Mouse (Mus musculus) hindbrain, postnatal 0 days (tissue): ENCODE data around the gene Gm20388. TPM values are rescaled to one million over a fixed set of nuclear protein-coding genes. Genes with fewer than 3 reads are reported as not detected.
A peak's percentile ranks its signal among the peaks of the same experiment; 100 is the strongest.

Source experiments
- ATAC-seq: fragments of 200-750 bp; cut with Nextera tagmentation; 2 replicates; pipeline ENCODE4 v1.8.0; 2017; ENCODE audit warnings: mild to moderate bottlenecking, moderate TSS enrichment, moderate library complexity
- DNase-seq: peaks from one replicate; pipeline ENCODE4 v3.0.0-alpha.2; 2015; ENCODE audit warnings: low spot score
- H3K27ac ChIP-seq: fragments of 300-500 bp; sonication (generic); 2 replicates; pipeline ENCODE4 v1.5.1; 2014; ENCODE audit warnings: mild to moderate bottlenecking
- H3K27me3 ChIP-seq: fragments of 300-500 bp; sonication (generic); 2 replicates; pipeline ENCODE4 v1.6.1; 2014; ENCODE audit warnings: low read length, mixed read lengths; ENCODE audit not compliant: insufficient read depth
- H3K36me3 ChIP-seq: fragments of 300-500 bp; sonication (generic); 2 replicates; pipeline ENCODE4 v1.6.1; 2014; ENCODE audit warnings: low read length, mixed read lengths; ENCODE audit not compliant: insufficient read depth
- H3K4me1 ChIP-seq: fragments of 300-500 bp; sonication (generic); 2 replicates; pipeline ENCODE4 v1.6.1; 2014; ENCODE audit warnings: antibody characterized with exemption, low read length, mixed read lengths; ENCODE audit not compliant: insufficient read depth
- H3K4me2 ChIP-seq: fragments of 300-500 bp; sonication (generic); 2 replicates; pipeline ENCODE4 v1.6.1; 2014; ENCODE audit warnings: low read depth, mild to moderate bottlenecking, low read length, moderate library complexity, mixed read lengths
- H3K4me3 ChIP-seq: fragments of 300-500 bp; sonication (generic); 2 replicates; pipeline ENCODE4 v1.5.1; 2014; ENCODE audit warnings: low read length
- H3K9ac ChIP-seq: fragments of 300-500 bp; sonication (generic); replicated peaks from 2 replicates; pipeline ENCODE4 v1.6.1; 2014; ENCODE audit warnings: mild to moderate bottlenecking, low read length, moderate library complexity, mixed read lengths
- H3K9me3 ChIP-seq: fragments of 300-500 bp; sonication (generic); 2 replicates; pipeline ENCODE4 v1.6.1; 2016; ENCODE audit warnings: low read length, mixed read lengths
- CTCF ChIP-seq: IDR thresholded peaks from 2 replicates; pipeline ENCODE4 v1.5.1; 2016; ENCODE audit warnings: antibody characterized with exemption, control low read depth, low read depth
- WGBS: fragments of 180-500 bp; shearing (Covaris S2); extraction: QIAGEN DNeasy Blood & Tissue Kit; methylation state at CpG from one replicate; pipeline ENCODE4 v1.1.7; 2014; 5-methylcytosine and 5-hydroxymethylcytosine counted together
- polyA plus RNA-seq: library from polyadenylated mRNA; unstranded; fragments of >200 nt; fragmentation: Nextera tagmentation; extraction: Ambion mirVana; gene quantifications from 2 replicates; pipeline ENCODE4 v1.2.1, GENCODE M21; 2015
- total RNA-seq: library from RNA; depleted of rRNA; stranded (reverse); fragments of >200 nt; gene quantifications from 2 replicates; pipeline ENCODE4 v1.2.3, GENCODE M21; 2014

Gm20388 gene
- total and polyA plus RNA-seq, 2 experiments from 2014 or later = 71.3 TPM; not detected in 1

DNA sequence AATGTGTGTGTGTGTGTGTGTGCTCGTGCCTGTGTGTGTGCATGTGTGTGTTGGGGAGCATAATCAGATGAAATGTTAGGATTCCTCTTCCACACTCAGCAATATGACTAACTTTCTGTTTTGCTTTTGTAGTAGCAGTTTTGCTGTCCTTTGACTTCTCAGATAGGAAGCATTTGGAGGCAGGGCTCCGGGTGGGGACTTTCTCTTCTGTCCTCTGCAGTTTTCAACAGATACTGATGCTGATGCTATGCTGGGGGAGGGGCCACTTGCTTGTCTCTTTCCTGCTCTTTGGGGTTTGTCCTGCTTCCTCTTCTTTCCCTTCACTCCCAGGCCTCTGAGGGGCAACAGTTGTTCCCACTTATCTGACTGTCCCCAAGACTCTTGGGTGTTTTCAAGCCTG is 4319.2 kb downstream of the Gm20388 start:
- ATAC-seq (no peak), DNase-seq (no peak)
- Histone ChIP-seq H3K27ac (no peak overlapping the region), H3K36me3 (no peaks in the 10 kb centered on the region), H3K27me3 (no peaks in the 10 kb centered on the region), H3K9ac (no peak overlapping the region), H3K4me3 (no peak overlapping the region), H3K4me2 (no peak overlapping the region), H3K9me3 (no peaks in the 10 kb centered on the region), H3K4me1 (peaks cover 11% of the 10 kb centered on the region)
- 82% methylated on average over 2 of the region's 2 CpGs for WGBS
- no peak for TF ChIP-seq CTCF

DNA sequence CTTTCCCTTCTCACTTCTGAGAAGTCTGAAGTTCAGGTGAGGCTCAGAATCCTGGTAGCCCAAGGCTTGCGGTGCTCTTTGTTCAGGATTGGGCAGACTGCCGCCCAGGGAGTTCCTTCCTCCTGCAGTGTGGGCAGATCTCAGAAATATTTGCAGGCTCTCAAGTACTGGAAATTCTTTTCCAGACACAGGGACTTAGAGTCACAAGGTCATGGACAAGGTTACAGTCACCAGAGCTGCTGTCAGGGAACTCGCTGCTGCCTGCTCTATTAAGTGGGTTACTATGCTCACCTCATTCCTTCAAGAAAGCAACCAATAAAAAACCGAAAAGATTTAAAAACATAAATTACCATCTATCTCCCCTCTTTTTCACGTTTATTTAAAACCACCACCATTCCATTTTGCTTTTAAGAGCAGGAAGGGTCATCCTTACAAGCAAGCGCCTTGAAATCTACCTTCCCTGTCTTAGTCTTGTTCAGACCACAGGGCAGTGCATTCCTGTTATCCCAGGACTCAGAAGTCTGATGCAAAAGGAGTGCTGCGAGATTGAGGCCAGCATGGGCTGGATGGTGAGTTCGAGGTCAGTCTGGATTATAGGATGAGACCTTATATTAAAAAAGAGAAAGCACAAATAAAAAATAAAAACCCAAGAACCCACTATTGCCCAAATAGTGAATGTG is 4320.0 kb downstream of the Gm20388 start:
- Histone ChIP-seq H3K4me3 (peak overlapping the region; percentile 89), H3K4me2 (peak overlapping the region; percentile 72), H3K27me3 (no peaks in the 10 kb centered on the region), H3K4me1 (peaks cover 11% of the 10 kb centered on the region), H3K9ac (peak overlapping the region; percentile 85), H3K9me3 (no peaks in the 10 kb centered on the region), H3K27ac (peak overlapping the region; percentile 82; the same call in 1 of the 2 replicates), H3K36me3 (no peaks in the 10 kb centered on the region)
- TF ChIP-seq CTCF = no peak
- DNase-seq (no peak), ATAC-seq (no peak)
- WGBS = 52% methylated on average over 8 of the region's 8 CpGs

DNA sequence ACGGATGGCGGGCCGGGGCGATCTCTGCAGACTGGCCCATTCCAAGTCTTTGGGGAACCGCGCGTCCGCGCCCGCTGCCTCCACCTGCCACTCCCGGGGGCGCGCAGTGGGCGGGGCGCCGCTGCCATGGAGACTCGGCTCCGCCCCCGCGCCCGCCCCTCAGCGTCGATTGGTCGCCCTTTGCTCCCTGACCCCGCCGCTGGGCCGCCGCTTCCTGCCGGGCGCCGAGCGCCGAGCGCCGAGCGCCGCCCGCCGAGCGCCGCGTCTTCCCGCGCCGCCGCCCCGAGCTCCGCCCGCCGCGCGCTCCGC is 4320.5 kb downstream of the Gm20388 start, which contains the start of gene Galnt2:
TSS of gene Galnt2 (plus strand) at position 216 of the 309 bp plus-strand sequence.
- H3K4me2 ChIP-seq = peak within 1 kb of the TSS; percentile 72
- peak within 1 kb of the TSS; percentile 85 for H3K9ac ChIP-seq
- no peaks in the 10 kb centered on the region for H3K27me3 ChIP-seq
- peak within 1 kb of the TSS; percentile 82 for H3K27ac ChIP-seq
- no peaks in the 10 kb centered on the region for H3K9me3 ChIP-seq
- TF ChIP-seq CTCF = no peak
- H3K4me1 ChIP-seq = peaks cover 11% of the 10 kb centered on the region
- DNase-seq = peak; percentile 94
- ATAC-seq = peak; percentile 90
- no peaks in the 10 kb centered on the region for H3K36me3 ChIP-seq
- peak within 1 kb of the TSS; percentile 89 for H3K4me3 ChIP-seq
- WGBS = 8% methylated on average over 37 of the region's 53 CpGs

DNA sequence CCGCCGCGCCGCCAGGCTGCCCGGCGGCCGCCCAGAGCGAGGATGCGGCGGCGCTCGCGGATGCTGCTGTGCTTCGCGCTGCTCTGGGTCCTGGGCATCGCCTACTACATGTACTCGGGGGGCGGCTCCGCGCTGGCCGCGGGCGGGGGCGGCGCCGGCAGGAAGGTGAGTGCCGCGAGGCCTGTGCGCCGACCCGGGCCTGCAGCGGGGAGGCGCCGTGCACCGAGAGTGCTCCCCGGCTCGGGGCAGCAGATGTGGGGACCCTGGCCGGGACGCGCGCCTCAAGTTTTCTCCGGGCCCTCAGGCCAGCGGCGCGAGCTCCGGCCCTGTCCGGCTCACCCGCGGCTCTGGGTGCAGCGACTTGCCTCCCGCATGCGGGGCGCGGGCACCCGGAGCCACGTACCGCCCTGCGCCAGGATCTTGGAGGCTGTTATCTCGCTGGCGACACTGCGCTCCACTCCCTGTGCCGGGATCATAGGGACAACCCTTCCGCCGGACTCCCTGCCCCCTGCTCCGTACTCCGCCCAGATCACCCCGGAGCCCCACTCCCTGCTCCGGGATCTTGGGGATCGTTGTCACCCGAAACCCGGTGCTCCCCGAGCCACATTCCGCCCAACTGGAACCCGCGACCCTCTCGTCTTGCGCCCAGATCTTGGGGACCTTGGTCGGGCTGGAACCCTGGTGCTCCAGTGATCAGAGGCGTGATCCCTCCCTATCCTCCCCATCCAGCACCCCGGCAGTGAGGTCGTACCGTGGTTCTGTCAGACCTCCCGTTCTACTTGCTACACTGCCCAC is 4321.0 kb downstream of the Gm20388 start:
- under 1% methylated on average over 78 of the region's 83 CpGs for WGBS
- peak; percentile 81 for ATAC-seq

DNA sequence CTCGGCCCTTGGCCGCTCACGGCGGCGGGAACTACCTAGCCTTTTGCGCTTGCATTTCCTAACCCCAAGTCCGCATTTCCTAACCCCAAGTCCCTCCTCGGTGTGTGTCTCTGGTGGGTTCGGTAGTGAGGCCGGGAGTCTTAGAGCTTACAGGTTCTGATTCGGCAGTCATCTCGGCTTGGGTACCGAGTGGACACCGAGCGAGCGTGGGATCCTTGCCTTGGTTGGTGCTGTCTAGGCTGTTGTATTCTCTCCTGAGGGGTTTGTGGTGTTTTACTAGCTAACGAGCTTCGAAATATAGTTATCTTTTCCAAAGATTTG is 4321.6 kb downstream of the Gm20388 start:
- 3% methylated on average over 18 of the region's 18 CpGs for WGBS
- H3K9ac ChIP-seq = peak overlapping the region; percentile 85
- H3K4me3 ChIP-seq = peak overlapping the region; percentile 89
- ATAC-seq (no peak), DNase-seq (peak; percentile 17)
- H3K36me3 ChIP-seq = no peaks in the 10 kb centered on the region
- no peaks in the 10 kb centered on the region for H3K27me3 ChIP-seq
- H3K27ac ChIP-seq = peak overlapping the region; percentile 82
- H3K9me3 ChIP-seq = no peaks in the 10 kb centered on the region
- H3K4me2 ChIP-seq = peak overlapping the region; percentile 72
- H3K4me1 ChIP-seq = peaks cover 11% of the 10 kb centered on the region
- no peak for TF ChIP-seq CTCF

More for the DNA sequence above, 4321.0 kb downstream of the Gm20388 start:
- Histone ChIP-seq H3K9me3 (no peaks in the 10 kb centered on the region), H3K36me3 (no peaks in the 10 kb centered on the region), H3K27ac (peak overlapping the region; percentile 82), H3K27me3 (no peaks in the 10 kb centered on the region), H3K9ac (peak overlapping the region; percentile 85), H3K4me1 (peaks cover 11% of the 10 kb centered on the region), H3K4me3 (peak overlapping the region; percentile 89), H3K4me2 (peak overlapping the region; percentile 72)
- DNase-seq = no peak
- TF ChIP-seq CTCF = no peak

DNA sequence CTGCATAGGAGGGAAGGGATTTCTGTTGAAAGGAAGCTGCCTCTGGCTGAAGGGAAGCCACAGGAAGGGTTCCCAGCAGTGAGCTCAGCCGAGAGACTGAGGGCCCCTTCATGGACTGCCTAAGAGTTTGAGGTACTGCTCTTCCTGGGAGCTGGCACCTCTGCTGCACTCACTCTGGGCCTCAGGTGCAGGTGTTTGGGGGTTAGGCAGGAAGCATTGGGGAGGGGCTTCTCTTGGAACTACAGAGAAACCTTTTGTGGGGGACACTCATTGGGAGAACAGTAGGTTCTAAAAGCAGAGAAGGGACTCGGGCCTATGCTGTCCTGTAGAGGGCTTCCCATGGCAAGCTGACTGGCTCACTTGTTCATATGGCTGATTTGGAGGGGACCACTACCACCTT is 4323.9 kb downstream of the Gm20388 start:
- WGBS = 44% methylated on average over 2 of the region's 2 CpGs
- no peak overlapping the region; the same call in 1 of the 2 replicates for H3K9ac ChIP-seq

More for the DNA sequence above, 4323.9 kb downstream of the Gm20388 start:
- no peak for TF ChIP-seq CTCF
- no peaks in the 10 kb centered on the region for H3K36me3 ChIP-seq
- H3K4me3 ChIP-seq = no peak overlapping the region
- DNase-seq (peak; percentile 10), ATAC-seq (no peak)
- peak overlapping the region; percentile 72; the same call in 1 of the 2 replicates for H3K4me2 ChIP-seq
- H3K4me1 ChIP-seq = peaks cover 12% of the 10 kb centered on the region
- H3K27ac ChIP-seq = no peak overlapping the region
- no peaks in the 10 kb centered on the region for H3K27me3 ChIP-seq
- no peaks in the 10 kb centered on the region for H3K9me3 ChIP-seq
